Mouse (Mus musculus) lung, adult 2 months (tissue): ENCODE results near the gene Surf2. TPM values are rescaled to one million over a fixed set of nuclear protein-coding genes. Genes with fewer than 3 reads are reported as not detected.

Experiments
- DNase-seq: peaks from one replicate; pipeline ENCODE4 v3.0.0; 2022
- H3K4me1 ChIP-seq: fragments of 200-500 bp; 2 replicates; pipeline ENCODE4 v1.6.1; 2011; ENCODE audit warnings: low read length; ENCODE audit not compliant: control insufficient read depth, insufficient read depth
- H3K4me3 ChIP-seq: fragments of 200-500 bp; replicated peaks from 2 replicates; pipeline ENCODE3; 2011; ENCODE audit warnings: low read depth, mild to moderate bottlenecking, control low read depth, low read length; ENCODE audit errors: extremely low read depth
- CTCF ChIP-seq: fragments of 200-500 bp; IDR thresholded peaks from 2 replicates; pipeline ENCODE4 v1.5.1; 2011; ENCODE audit warnings: mild to moderate bottlenecking, low read length, control low read depth; ENCODE audit not compliant: insufficient read depth
- POLR2A ChIP-seq: fragments of 200-500 bp; IDR thresholded peaks from 2 replicates; pipeline ENCODE4 v1.6.1; 2011; ENCODE audit warnings: low read depth, mild to moderate bottlenecking, control low read depth, low read length, borderline replicate concordance; ENCODE audit errors: extremely low read depth
- WGBS: fragments of 180-500 bp; shearing (Covaris S2); methylation state at CpG from one replicate; pipeline ENCODE4 v1.1.7; 2018; 5-methylcytosine and 5-hydroxymethylcytosine counted together
- polyA plus RNA-seq: library from polyadenylated mRNA; depleted of rRNA; stranded (reverse); fragments of >200 nt; gene quantifications from 2 replicates; pipeline ENCODE4 v1.2.3, GENCODE M21; 2012

The Surf2 gene
- polyA plus RNA-seq, 1 experiment: 21.0 TPM

DNA sequence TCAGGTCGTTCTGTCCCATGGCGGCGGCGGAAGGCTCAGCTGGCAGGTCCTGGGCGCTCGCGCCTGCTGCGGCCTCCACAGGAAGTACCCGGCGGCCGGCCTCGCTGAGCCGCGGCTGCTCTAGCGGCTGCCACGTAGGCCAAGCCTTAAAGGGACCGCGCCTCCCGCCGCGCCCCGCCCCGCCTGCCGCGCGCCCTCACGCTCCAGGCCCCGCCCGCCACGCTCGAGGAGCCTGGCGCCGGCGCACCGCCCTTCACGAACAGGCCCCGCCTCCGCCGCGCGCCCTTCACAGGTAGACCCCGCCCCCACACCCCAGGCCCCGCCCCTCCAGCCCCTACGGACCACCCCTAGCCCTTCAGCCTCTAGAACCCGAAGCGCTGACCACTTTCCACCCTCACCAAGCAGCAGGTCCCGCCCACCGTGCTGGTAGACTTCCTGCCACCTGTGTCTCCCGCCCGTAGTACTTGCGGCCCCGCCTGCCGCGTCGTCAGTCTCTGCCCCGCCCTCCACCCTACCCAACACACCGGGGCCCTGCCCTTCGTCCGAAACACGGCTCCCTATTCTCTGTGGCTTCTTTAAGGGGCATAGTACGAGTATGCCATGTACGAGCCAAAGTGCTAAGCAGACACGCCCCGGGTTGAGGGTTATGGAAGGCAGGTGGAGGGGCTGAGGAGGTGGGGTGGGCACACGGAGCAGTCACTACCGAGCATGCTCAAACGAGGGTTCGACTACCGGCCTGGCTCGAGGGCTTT, 17.3 kb downstream of the Surf2 start, which contains the start of the genes Surf4 and Stkld1:
Surf4 (minus strand) TSS at position 625 of the 752 bp plus-strand sequence.
Stkld1 (plus strand) TSS at position 744 of the 752 bp plus-strand sequence.
- WGBS: 1% methylated on average over 68 of the region's 70 CpGs
- peak; percentile 91 for DNase-seq
- TF ChIP-seq POLR2A: peak; percentile 76
- no peak for TF ChIP-seq CTCF
- H3K4me1 ChIP-seq: peaks cover 8% of the 10 kb centered on the region
- peak within 1 kb of the TSS; percentile 92 for H3K4me3 ChIP-seq

DNA sequence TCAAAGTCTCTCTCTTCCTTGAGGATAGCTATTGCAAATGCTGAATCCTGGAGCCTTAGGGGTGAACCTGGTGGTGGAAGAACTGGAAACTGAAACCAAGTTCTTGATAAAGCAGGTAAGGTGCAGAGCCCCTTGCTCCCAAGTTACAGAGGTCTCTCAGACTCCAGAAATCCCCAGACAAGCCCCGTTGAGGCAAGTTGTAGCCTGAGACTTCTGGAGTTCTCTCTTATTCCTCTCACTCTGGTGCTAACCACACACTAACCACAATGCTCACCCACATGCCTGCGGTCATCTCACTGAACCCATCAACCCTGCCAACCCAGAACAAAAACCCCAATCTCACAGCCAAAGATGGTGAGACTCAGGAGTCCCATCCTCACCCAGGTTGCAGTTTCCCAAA, 19.1 kb downstream of the Surf2 start:
- DNase-seq: no peak
- TF ChIP-seq CTCF: no peak
- no peak for TF ChIP-seq POLR2A
- no peak overlapping the region for H3K4me3 ChIP-seq
- peaks cover 8% of the 10 kb centered on the region for H3K4me1 ChIP-seq
- WGBS: 74% methylated on average over 2 of the region's 2 CpGs

- no peak for TF ChIP-seq POLR2A
- TF ChIP-seq CTCF: no peak
- no peak for DNase-seq
- no peak overlapping the region for H3K4me3 ChIP-seq
- 39% methylated on average over 1 of the region's 1 CpGs for WGBS
- peaks cover 4% of the 10 kb centered on the region for H3K4me1 ChIP-seq
These were observed 20.3 kb downstream of the Surf2 start for GRCm38 (mm10) chr2:26936425-26936824.

DNA sequence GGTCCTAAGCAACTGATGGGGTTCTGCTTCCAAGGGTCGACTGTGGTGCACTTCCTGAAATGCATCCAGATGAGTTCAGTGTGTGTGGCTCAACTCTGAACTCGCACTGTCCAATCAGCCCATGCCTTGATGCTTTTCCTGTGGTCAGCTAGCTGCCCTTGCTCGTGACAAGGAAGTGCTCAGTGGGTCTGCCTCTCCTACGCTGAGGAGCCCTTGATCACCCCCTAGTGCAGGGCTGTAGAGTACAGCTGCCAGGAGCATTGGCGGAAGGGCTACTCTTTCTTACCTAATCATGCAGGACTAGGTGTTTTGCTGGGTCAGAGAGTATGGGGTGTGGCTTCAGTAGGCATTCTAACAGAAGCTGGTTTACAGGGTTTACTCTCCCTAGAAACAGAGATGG, 25.4 kb downstream of the Surf2 start:
- WGBS: 32% methylated on average over 5 of the region's 5 CpGs
- DNase-seq: peak; percentile 23
- Histone ChIP-seq H3K4me1 (no peaks in the 10 kb centered on the region), H3K4me3 (no peak overlapping the region)
- TF ChIP-seq POLR2A (no peak), CTCF (0 out of 2 replicates have a peak, but pooled peaks have one; percentile 22)

DNA sequence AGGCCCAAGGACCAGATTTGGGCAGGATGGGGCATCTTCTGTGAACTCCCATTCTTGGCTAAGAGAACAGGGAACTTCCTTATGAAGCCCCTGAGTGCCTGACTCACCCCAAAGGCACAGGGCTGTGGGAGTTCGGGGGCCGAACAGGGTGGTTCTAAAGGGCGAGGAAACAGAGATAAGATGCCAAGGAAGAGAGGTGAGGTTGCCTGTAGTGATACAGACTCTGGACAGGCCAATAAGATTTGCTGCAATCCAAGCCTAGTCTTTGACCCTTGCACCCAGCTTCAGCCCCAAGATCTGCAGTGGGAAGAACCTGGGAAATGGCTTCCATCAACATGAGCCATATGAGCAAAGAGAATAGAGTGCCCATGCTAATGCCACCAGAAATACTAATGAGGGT, 27.1 kb downstream of the Surf2 start:
- WGBS: 83% methylated on average over 3 of the region's 3 CpGs
- DNase-seq: no peak
- no peaks in the 10 kb centered on the region for H3K4me1 ChIP-seq
- H3K4me3 ChIP-seq: no peak overlapping the region
- TF ChIP-seq CTCF (no peak), POLR2A (no peak)

- TF ChIP-seq POLR2A: no peak
- no peak for TF ChIP-seq CTCF
- Histone ChIP-seq H3K4me3 (no peak overlapping the region), H3K4me1 (no peaks in the 10 kb centered on the region)
- DNase-seq: no peak
- 89% methylated on average over 2 of the region's 2 CpGs for WGBS
These were observed 34.2 kb downstream of the Surf2 start for GRCm38 (mm10) chr2:26950411-26950810.

GRCm38 (mm10) chr2:26951346-26951905, 35.3 kb downstream of the Surf2 start:
- Histone ChIP-seq H3K4me3 (no peak overlapping the region), H3K4me1 (no peaks in the 10 kb centered on the region)
- 79% methylated on average over 8 of the region's 8 CpGs for WGBS
- no peak for DNase-seq
- no peak for TF ChIP-seq POLR2A
- no peak for TF ChIP-seq CTCF

DNA sequence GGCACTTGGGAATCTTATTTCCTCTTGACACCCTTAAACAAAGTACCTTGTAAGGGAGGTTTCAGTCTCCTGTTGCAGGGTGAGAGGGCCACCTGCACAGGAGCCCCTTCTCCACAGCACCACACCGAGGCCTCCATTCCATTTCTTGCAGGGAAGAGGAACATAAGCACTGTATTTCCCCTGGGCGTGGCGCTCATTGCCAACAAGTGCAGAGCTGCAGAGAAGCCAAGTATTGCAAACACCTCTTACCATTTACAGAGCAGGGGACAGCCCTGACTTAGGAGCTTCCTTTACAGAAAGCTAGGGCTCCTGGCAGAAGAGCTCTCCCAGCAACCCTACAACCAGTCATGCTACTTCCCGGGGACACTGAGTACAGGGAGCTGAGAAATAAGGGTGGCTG, 36.0 kb downstream of the Surf2 start:
- H3K4me1 ChIP-seq: no peaks in the 10 kb centered on the region
- H3K4me3 ChIP-seq: no peak overlapping the region
- WGBS: 77% methylated on average over 4 of the region's 4 CpGs
- no peak for DNase-seq
- TF ChIP-seq POLR2A: no peak

DNA sequence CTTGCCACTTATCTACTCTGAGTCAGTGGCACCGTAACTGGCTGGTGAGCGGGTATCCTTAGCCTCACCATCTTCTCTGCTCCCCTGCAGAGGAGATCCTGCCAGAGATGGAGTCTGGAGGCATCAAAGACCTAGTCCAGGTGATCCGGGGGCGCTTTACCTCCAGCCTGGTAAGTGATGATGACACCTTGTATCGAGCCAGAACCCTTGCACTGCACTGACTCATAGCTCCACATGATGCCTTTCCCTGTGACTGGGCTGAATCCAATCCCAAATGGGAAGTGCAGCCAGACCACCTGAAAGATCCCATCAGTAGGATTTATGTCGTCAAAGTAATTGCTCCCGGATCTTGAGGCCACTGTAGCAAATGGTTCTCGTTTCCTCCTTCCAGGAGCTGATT, 36.7 kb downstream of the Surf2 start:
- 88% methylated on average over 8 of the region's 8 CpGs for WGBS
- Histone ChIP-seq H3K4me3 (no peak overlapping the region), H3K4me1 (no peaks in the 10 kb centered on the region)
- no peak for DNase-seq
- TF ChIP-seq CTCF (no peak), POLR2A (no peak)
